In the genomic region with DNA sequence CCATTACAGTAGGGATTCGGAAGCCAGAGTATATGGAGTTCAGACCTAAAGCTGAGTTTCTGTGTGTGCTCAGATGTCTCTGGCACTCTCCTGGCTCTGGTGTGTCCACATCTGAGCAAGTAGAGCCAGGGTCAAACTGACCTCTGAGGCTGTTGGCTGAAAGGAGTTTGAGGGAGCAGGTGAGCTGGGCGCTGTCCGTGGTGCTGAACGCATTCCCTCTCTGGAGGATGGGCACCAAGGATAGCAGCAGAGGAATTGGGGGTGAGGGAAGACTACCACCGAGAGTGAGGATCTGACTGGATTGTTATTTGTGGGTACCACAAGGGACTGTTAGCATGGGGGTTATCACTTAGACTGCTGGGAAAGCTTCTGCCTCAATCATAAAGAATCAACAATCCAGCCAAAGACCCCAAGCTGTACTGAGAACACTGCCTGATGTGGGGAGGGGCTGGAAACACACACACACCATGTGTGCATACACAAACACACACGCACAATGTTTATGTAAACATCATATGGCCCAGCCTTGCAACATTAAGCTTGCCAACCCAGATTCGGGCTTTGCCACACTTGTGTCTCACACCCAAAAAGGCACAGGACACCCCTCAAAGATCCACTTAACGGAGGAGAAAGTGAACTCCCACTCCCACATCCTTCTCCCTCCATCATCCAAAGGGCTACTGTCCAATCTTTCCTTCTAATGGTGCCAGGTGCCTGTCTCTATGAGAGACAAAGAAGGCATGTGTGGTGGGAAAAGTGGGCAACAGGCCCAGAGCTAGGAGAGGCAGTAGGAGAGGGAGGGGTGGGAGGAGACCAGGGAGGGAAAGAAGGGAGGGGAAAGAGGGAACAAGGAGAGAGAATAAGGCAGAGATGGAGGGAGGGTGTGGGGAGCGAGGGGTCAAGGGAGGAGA, we compare ENCODE assay signal across 9 mouse cellular contexts. TPM values are rescaled to one million over a fixed set of nuclear protein-coding genes. Genes with fewer than 3 reads are reported as not detected.
DNase-seq lines count a peak whose midpoint lies in the region; ATAC-seq and TF ChIP-seq lines count a peak whose summit lies in the region.
"Had no signal": no experiment of that assay in that cellular context is flagged by ENCODE, and none has a peak within 500 bp of the region (broad histone marks: within the 10 kb centered on the region; RNA-seq: fewer than 3 reads in every experiment).

No protein-coding gene starts in this region.

- H3K9ac ChIP-seq in neural tube, embryonic 11.5 days (ENCODE audit: low read length) = no peak overlapping the region
- H3K9ac ChIP-seq: midbrain, embryonic 12.5 days had no signal

- 50% methylated on average over 9 of the region's 9 CpGs for WGBS in thymus, adult 2 months
- WGBS in neural tube, embryonic 11.5 days = 46% methylated on average over 9 of the region's 9 CpGs

- H3K9me3 ChIP-seq in neural tube, embryonic 11.5 days (ENCODE audit: control insufficient read depth, low read length) = no peaks in the 10 kb centered on the region
- H3K9me3 ChIP-seq: midbrain, embryonic 12.5 days had no signal

- H3K27ac ChIP-seq in thymus, adult 2 months (ENCODE audit: control insufficient read depth, insufficient read depth, low read length) = no peak overlapping the region
- H3K27ac ChIP-seq in neural tube, embryonic 11.5 days (ENCODE audit: low read depth, low read length) = no peak overlapping the region
- H3K27ac ChIP-seq: midbrain, embryonic 12.5 days had no signal

- peak; percentile 80 to 90 for DNase-seq in cerebellum, postnatal 14 days
- DNase-seq in cerebellum, adult 9-11 months = no peak
- peak; percentile 40 for DNase-seq in thymus, adult 2 months
- DNase-seq in thymus, adult 18-20 months = no peak
- peak; percentile 71 for DNase-seq in gastrocnemius, postnatal 10 days
- peak; percentile 59 to 80 for DNase-seq in layer of hippocampus, postnatal 14 days (ENCODE audit: low spot score in 2 of 2)
- DNase-seq in neural tube, embryonic 11.5 days (ENCODE audit: low spot score) = peak; percentile 69
- no peak for DNase-seq in cerebellum, adult 18-20 months

- TF ChIP-seq CTCF in thymus, adult 2 months (IDR thresholded peaks at IDR 0.05; ENCODE audit: borderline replicate concordance, control insufficient read depth, extremely low read depth, insufficient read depth, low read length, poor library complexity) = no peak

- no peaks in the 10 kb centered on the region for H3K27me3 ChIP-seq in thymus, adult 2 months (ENCODE audit: control insufficient read depth, insufficient read depth, low read length)
- no peaks in the 10 kb centered on the region for H3K27me3 ChIP-seq in neural tube, embryonic 11.5 days (ENCODE audit: control insufficient read depth, insufficient read depth, low read length)

- no peak for ATAC-seq in neural tube, embryonic 11.5 days (ENCODE audit: insufficient read depth, low FRiP score, low TSS enrichment)

- no peaks in the 10 kb centered on the region for H3K4me1 ChIP-seq in thymus, adult 2 months (replicated peaks; ENCODE audit: control insufficient read depth, insufficient read depth, low read length)
- H3K4me1 ChIP-seq in neural tube, embryonic 11.5 days (ENCODE audit: control insufficient read depth, insufficient read depth, low read length) = no peaks in the 10 kb centered on the region
- H3K4me1 ChIP-seq: midbrain, embryonic 12.5 days had no signal

- H3K4me3 ChIP-seq in thymus, adult 2 months (ENCODE audit: control insufficient read depth, insufficient read depth, low read length) = no peak overlapping the region
- H3K4me3 ChIP-seq in neural tube, embryonic 11.5 days (ENCODE audit: low read depth, low read length) = no peak overlapping the region
- H3K4me3 ChIP-seq: midbrain, embryonic 12.5 days had no signal

- no peak overlapping the region for H3K4me2 ChIP-seq in neural tube, embryonic 11.5 days (ENCODE audit: low read depth)
- H3K4me2 ChIP-seq: midbrain, embryonic 12.5 days had no signal

- no peak for TF ChIP-seq POLR2A in thymus, adult 2 months (IDR thresholded peaks at IDR 0.05; ENCODE audit: control insufficient read depth, extremely low read depth, insufficient read depth, low read length, poor library complexity)

- no peaks in the 10 kb centered on the region for H3K36me3 ChIP-seq in thymus, adult 2 months (ENCODE audit: control insufficient read depth, insufficient read depth, low read length)
- no peaks in the 10 kb centered on the region for H3K36me3 ChIP-seq in neural tube, embryonic 11.5 days (ENCODE audit: control insufficient read depth, insufficient read depth, low read length)
- H3K36me3 ChIP-seq: midbrain, embryonic 12.5 days had no signal

RNA-seq across cellular contexts. Expression of a gene that starts 57.8 kb away (rescaled TPM):
- 5.2 and 5.3 TPM in 2 replicates for polyA plus RNA-seq in thymus, adult 2 months (2012; rRNA removed)
- total RNA-seq in gastrocnemius, postnatal 10 days (2021) = 1 to 10 TPM; 2.0 to 2.6 TPM
- 100 to 1,000 TPM; 293 to 311 TPM for total RNA-seq in layer of hippocampus, postnatal 14 days (2021)
- polyA plus RNA-seq in neural tube, embryonic 11.5 days (2014; fragmentation: Nextera tagmentation; extraction: Ambion mirVana) = 12.2 and 14.7 TPM in 2 replicates

Comparison
In these comparisons a context has a peak if more than half of its experiments do, and no peak if none do; other contexts are left out.
1. DNase-seq: peak in cerebellum, postnatal 14 days (2 of 2), thymus, adult 2 months (single experiment), gastrocnemius, postnatal 10 days (single experiment), layer of hippocampus, postnatal 14 days (2 of 2) and neural tube, embryonic 11.5 days (single experiment); none in cerebellum, adult 9-11 months (single experiment), thymus, adult 18-20 months (0 of 2) and cerebellum, adult 18-20 months (0 of 2).
2. RNA of a gene that starts 57.8 kb away (total RNA-seq): 293 to 311 TPM in layer of hippocampus, postnatal 14 days; 2.0 to 2.6 TPM in gastrocnemius, postnatal 10 days; every median in the first group is over 10 times any median in the second.